Mouse (Mus musculus) stomach, postnatal 0 days (tissue): ENCODE measurements around the gene Ddx20. TPM values are rescaled to one million over a fixed set of nuclear protein-coding genes. Genes with fewer than 3 reads are reported as not detected.

Source experiments
- ATAC-seq: fragments of 200-750 bp; cut with Nextera tagmentation; 2 replicates; pipeline ENCODE4 v1.8.0; 2017; ENCODE audit not compliant: low FRiP score, low TSS enrichment
- DNase-seq: peaks from one replicate; pipeline ENCODE4 v3.0.0-alpha.2; 2016; ENCODE audit warnings: low spot score
- H3K27ac ChIP-seq: fragments of 300-500 bp; sonication (generic); replicated peaks from 2 replicates; pipeline ENCODE4 v1.5.1; 2014; ENCODE audit warnings: mild to moderate bottlenecking, control low read depth
- H3K27me3 ChIP-seq: fragments of 300-500 bp; sonication (generic); 2 replicates; pipeline ENCODE4 v1.6.1; 2014; ENCODE audit warnings: low read length; ENCODE audit not compliant: control insufficient read depth, insufficient read depth
- H3K36me3 ChIP-seq: fragments of 300-500 bp; sonication (generic); 2 replicates; pipeline ENCODE4 v1.6.1; 2014; ENCODE audit warnings: low read length, mixed read lengths; ENCODE audit not compliant: control insufficient read depth, insufficient read depth
- H3K4me1 ChIP-seq: fragments of 300-500 bp; sonication (generic); replicated peaks from 2 replicates; pipeline ENCODE4 v1.6.1; 2014; ENCODE audit warnings: antibody characterized with exemption; ENCODE audit not compliant: control insufficient read depth, insufficient read depth
- H3K4me2 ChIP-seq: fragments of 300-500 bp; sonication (generic); replicated peaks from 2 replicates; pipeline ENCODE4 v1.6.1; 2014; ENCODE audit warnings: low read depth, mild to moderate bottlenecking, control low read depth, moderate library complexity
- H3K4me3 ChIP-seq: fragments of 300-500 bp; sonication (generic); 2 replicates; pipeline ENCODE4 v1.5.1; 2014; ENCODE audit warnings: low read depth, low read length, control low read depth
- H3K9ac ChIP-seq: fragments of 300-500 bp; sonication (generic); 2 replicates; pipeline ENCODE4 v1.6.1; 2014; ENCODE audit warnings: mild to moderate bottlenecking, low read length, control low read depth, mixed read lengths
- H3K9me3 ChIP-seq: fragments of 300-500 bp; sonication (generic); 2 replicates; pipeline ENCODE4 v1.6.1; 2016; ENCODE audit warnings: low read length; ENCODE audit not compliant: control insufficient read depth
- CTCF ChIP-seq: IDR thresholded peaks from 2 replicates; pipeline ENCODE4 v1.5.1; 2016; ENCODE audit warnings: antibody characterized with exemption, low read depth, mild to moderate bottlenecking, moderate library complexity
- EP300 ChIP-seq: optimal IDR thresholded peaks from 2 replicates; pipeline ENCODE3; 2016; ENCODE audit warnings: antibody characterized with exemption
- WGBS: fragments of 180-500 bp; shearing (Covaris S2); extraction: QIAGEN DNeasy Blood & Tissue Kit; methylation state at CpG from one replicate; pipeline ENCODE4 v1.1.7; 2014; 5-methylcytosine and 5-hydroxymethylcytosine counted together
- polyA plus RNA-seq: library from polyadenylated mRNA; unstranded; fragments of >200 nt; fragmentation: Nextera tagmentation; extraction: Ambion mirVana; gene quantifications from 2 replicates; pipeline ENCODE4 v1.2.1, GENCODE M21; 2015

The Ddx20 gene
- polyA plus RNA-seq, 1 experiment from 2014 or later, result 14.7 TPM

DNA sequence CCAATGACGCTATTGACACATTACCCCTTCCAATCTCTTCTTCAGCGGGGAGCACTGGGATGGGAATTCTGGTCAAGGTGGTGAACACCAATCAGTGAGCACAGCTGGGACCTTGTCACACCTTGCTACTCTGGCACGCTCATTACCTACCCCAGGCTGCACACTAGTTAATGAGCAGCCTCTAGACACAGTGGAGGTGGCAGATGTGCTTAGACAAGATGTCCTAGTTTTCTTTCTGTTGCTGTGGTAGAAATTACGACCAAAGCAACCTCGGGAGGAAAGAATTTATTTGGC lies 9.7 kb upstream of the Ddx20 start:
- Histone ChIP-seq H3K27me3 (no peaks in the 10 kb centered on the region), H3K4me2 (no peak overlapping the region), H3K9me3 (no peaks in the 10 kb centered on the region), H3K4me1 (no peaks in the 10 kb centered on the region), H3K9ac (no peak overlapping the region), H3K36me3 (no peaks in the 10 kb centered on the region), H3K4me3 (no peak overlapping the region), H3K27ac (no peak overlapping the region; the same call in 1 of the 2 replicates)
- 73% methylated on average over 5 of the region's 5 CpGs for WGBS
- TF ChIP-seq CTCF (no peak), EP300 (no peak)
- DNase-seq (no peak), ATAC-seq (no peak)

DNA sequence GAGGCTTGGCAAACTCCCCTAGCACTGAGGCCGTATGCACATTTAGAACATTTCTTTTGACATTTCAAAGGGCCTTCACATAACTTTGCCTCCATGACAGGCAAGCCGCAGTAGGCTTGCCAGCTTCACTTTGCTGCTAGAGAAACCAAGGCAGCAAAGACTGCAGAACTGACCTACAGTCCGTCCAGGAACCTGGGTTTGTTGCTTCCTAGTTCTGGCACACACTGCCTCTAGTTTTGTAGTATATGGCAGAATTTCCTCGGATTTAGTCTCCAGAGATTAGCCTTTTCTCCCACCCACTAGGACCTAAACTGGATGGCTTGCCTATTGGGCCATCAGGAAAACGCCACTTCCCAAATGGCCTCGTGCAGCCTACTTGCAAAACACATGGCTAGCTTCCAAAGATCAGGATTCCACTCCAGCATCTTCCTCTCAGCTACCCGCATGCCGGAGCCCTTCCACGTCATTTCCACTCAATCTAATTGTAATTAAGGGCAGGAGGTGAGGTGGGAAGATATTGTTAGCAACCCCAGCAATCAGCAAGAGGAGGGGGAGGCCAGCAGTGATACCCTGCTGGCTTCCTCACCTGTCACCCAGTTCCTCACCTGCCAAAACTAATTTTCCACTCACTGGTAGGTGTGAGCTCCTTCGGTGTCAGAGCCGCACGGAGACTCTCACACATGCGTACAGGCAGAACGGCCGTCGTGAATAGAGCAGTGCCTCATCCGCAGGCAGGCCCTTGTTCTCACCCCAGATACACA lies 9.2 kb upstream of the Ddx20 start:
- H3K9me3 ChIP-seq, result no peaks in the 10 kb centered on the region
- H3K4me2 ChIP-seq, result no peak overlapping the region
- no peaks in the 10 kb centered on the region for H3K27me3 ChIP-seq
- H3K27ac ChIP-seq, result peak overlapping the region; percentile 73
- H3K4me3 ChIP-seq, result no peak overlapping the region
- DNase-seq (no peak), ATAC-seq (no peak)
- no peaks in the 10 kb centered on the region for H3K36me3 ChIP-seq
- H3K9ac ChIP-seq, result no peak overlapping the region
- no peak for TF ChIP-seq EP300
- no peak for TF ChIP-seq CTCF
- WGBS, result 66% methylated on average over 17 of the region's 17 CpGs
- no peaks in the 10 kb centered on the region for H3K4me1 ChIP-seq

DNA sequence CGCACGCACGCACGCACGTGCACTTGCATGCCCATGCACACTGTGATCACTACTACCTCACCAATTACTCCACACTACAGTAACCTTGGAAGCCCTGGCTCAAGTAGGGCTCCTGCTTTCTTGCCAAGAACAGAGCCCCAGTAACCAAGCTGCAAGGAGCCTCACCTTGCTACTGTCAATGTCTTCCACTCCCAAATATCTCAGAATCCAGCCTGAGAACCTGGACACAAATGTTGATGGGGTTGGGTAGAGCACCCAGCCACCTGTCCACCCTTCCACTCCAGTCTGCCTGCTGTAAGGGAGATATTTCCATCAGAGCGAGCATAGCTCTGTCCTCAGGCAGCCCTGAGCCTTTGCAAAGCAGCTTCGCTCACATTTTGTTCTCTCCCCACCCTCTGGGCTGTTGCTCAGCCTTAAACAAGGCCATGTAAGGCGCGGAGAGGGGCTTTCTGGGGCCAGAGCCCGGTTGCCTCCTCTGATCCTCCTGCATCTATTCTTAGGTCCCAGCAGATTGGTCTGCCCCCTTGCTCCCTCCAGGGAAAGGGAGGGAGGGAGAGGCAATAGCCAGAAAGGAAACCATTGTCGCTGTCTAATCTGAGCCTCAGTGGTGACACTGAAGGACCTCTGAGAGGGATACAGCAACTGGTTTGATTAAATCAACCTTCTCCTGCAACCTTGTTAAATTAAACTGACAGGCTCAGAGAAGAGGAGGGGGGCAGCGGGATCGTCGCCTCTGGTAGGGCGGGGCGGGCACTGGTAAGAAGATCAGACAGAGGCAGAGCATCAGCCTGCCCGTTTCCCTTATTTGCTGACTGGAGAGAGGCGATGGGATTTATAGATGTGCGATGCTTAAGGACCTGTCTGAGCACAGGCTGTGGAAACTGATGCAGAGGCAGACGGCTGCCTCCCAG lies 8.4 kb upstream of the Ddx20 start:
- H3K9ac ChIP-seq, result no peak overlapping the region
- ATAC-seq, result peak; percentile 61

DNA sequence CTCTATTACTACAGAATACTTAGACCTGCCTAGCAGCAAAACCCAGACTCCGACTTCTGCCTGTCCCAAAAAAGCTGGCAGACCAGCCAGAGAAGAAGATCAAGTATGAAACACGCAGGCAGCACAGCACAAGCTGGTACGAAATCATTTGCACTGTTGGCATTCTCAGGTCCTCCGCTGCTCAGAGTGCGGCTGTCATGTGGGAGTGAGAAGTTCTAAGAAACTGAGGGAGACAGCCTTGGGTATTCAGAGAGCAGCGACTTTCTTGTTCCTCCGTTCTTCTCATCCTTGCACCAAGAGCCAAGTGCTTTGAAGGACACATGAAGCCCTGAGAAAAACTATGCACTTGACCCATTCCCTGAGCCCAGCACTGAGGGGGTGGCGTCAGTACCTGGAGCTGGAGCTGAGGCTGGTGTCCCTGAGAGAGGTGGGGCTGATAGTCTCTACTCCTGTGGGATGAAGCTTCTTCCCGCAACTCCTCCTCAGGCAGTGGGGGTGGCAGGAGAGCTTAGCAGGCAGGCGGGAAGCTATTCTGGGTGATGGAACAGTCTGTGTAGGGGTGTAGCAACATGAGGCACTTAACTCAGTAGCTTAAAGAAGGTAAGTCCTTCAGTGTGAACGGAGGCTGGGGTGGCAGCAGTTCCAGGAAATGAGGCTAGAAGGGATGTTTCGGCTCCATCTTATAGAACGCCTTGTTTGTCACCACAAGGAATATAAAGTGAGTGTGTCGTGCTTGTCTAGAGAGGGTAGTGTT lies 6.1 kb upstream of the Ddx20 start:
- Histone ChIP-seq H3K36me3 (no peaks in the 10 kb centered on the region), H3K27me3 (no peaks in the 10 kb centered on the region), H3K4me3 (no peak overlapping the region), H3K9me3 (no peaks in the 10 kb centered on the region), H3K4me2 (no peak overlapping the region), H3K4me1 (no peaks in the 10 kb centered on the region), H3K27ac (no peak overlapping the region), H3K9ac (no peak overlapping the region)
- no peak for ATAC-seq
- DNase-seq, result no peak
- TF ChIP-seq CTCF, result no peak
- TF ChIP-seq EP300, result no peak
- 69% methylated on average over 14 of the region's 14 CpGs for WGBS

More for the DNA sequence above, 8.4 kb upstream of the Ddx20 start:
- Histone ChIP-seq H3K4me3 (no peak overlapping the region), H3K4me2 (peak overlapping the region; percentile 32; the same call in 1 of the 2 replicates), H3K36me3 (no peaks in the 10 kb centered on the region), H3K27ac (peak overlapping the region; percentile 76), H3K9me3 (no peaks in the 10 kb centered on the region), H3K4me1 (no peaks in the 10 kb centered on the region), H3K27me3 (no peaks in the 10 kb centered on the region)
- DNase-seq, result no peak
- TF ChIP-seq CTCF (no peak), EP300 (no peak)
- 30% methylated on average over 20 of the region's 20 CpGs for WGBS

DNA sequence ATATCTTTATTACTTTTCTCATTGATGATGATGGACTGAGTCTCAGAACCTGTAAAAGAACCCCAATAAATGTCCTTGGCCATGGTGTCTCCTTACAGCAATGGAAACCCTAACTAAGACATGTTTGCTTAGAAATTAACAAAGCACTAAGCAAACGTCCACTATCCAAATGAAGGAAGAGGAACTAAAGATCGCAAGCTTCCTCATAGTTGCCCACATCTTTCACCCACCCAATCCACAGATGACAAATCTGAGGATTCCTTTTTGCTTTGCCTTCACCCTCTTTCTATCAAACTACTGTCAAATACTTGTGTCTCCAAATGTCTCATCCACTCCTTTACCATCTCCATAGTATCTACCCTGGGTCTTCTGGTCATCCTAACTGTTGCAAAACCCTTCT lies 1.2 kb upstream of the Ddx20 start:
- Histone ChIP-seq H3K4me3 (no peak overlapping the region), H3K4me1 (0 out of 2 replicates have a peak, but pooled peaks cover 3% of the 10 kb centered on the region), H3K4me2 (no peak overlapping the region), H3K27ac (no peak overlapping the region), H3K36me3 (no peaks in the 10 kb centered on the region), H3K27me3 (no peaks in the 10 kb centered on the region), H3K9me3 (no peaks in the 10 kb centered on the region), H3K9ac (no peak overlapping the region)
- DNase-seq, result no peak
- 81% methylated on average over 2 of the region's 2 CpGs for WGBS
- ATAC-seq, result no peak
- TF ChIP-seq EP300 (no peak), CTCF (no peak)
